Mouse (Mus musculus) kidney, adult 2 months (tissue): ENCODE measurements around the gene Spag7.

ENCODE experiments used
- CTCF ChIP-seq: fragments of 200-500 bp; conservative IDR thresholded peaks from 2 replicates; pipeline ENCODE4 v1.5.1; 2011; ENCODE audit warnings: low read depth, mild to moderate bottlenecking, control low read depth, low read length, moderate library complexity, mixed read lengths; ENCODE audit not compliant: insufficient read depth, insufficient read length
- POLR2A ChIP-seq: fragments of 200-500 bp; IDR thresholded peaks from one replicate; pipeline ENCODE4 v1.6.1; 2011; ENCODE audit warnings: low read depth, low read length, control low read depth

- TF ChIP-seq CTCF (no peak), POLR2A (no peak)
Measured at GRCm38 (mm10) chr11:70693504-70693903, 24.3 kb upstream of the Spag7 start.
